Mouse (Mus musculus) heart, embryonic 11.5 days (tissue): ENCODE data around the gene Kctd17. TPM values are rescaled to one million over a fixed set of nuclear protein-coding genes. Genes with fewer than 3 reads are reported as not detected.
A peak's percentile ranks its signal among the peaks of the same experiment; 100 is the strongest.

Experiments used
- ATAC-seq: fragments of 200-750 bp; cut with Nextera tagmentation; replicated peaks from 2 replicates; pipeline ENCODE4 v1.8.0; 2017; ENCODE audit warnings: moderate library complexity; ENCODE audit not compliant: insufficient number of reproducible peaks, low FRiP score, low TSS enrichment
- H3K27ac ChIP-seq: fragments of 300-500 bp; sonication (generic); 2 replicates; pipeline ENCODE4 v1.5.1; 2014; ENCODE audit warnings: mild to moderate bottlenecking, low read depth, low read length
- H3K27me3 ChIP-seq: fragments of 300-500 bp; sonication (generic); 2 replicates; pipeline ENCODE4 v1.6.1; 2014; ENCODE audit warnings: mild to moderate bottlenecking, low read length, mixed read lengths; ENCODE audit not compliant: control insufficient read depth, insufficient read depth
- H3K36me3 ChIP-seq: fragments of 300-500 bp; sonication (generic); 2 replicates; pipeline ENCODE4 v1.6.1; 2014; ENCODE audit warnings: mild to moderate bottlenecking, low read length, moderate library complexity, mixed read lengths; ENCODE audit not compliant: control insufficient read depth, insufficient read depth
- H3K4me1 ChIP-seq: fragments of 300-500 bp; sonication (generic); 2 replicates; pipeline ENCODE4 v1.6.1; 2014; ENCODE audit warnings: low read length; ENCODE audit not compliant: control insufficient read depth, insufficient read depth
- H3K4me2 ChIP-seq: fragments of 300-500 bp; sonication (generic); 2 replicates; pipeline ENCODE4 v1.6.1; 2014; ENCODE audit warnings: mild to moderate bottlenecking, moderate library complexity
- H3K4me3 ChIP-seq: fragments of 300-500 bp; sonication (generic); 2 replicates; pipeline ENCODE4 v1.5.1; 2014; ENCODE audit warnings: low read depth, low read length
- H3K9ac ChIP-seq: fragments of 300-500 bp; sonication (generic); 2 replicates; pipeline ENCODE4 v1.6.1; 2014; ENCODE audit warnings: mild to moderate bottlenecking, low read depth, low read length, moderate library complexity
- H3K9me3 ChIP-seq: fragments of 300-500 bp; sonication (generic); replicated peaks from 2 replicates; pipeline ENCODE4 v1.6.1; 2016; ENCODE audit warnings: low read length; ENCODE audit not compliant: control insufficient read depth
- WGBS: fragments of 180-500 bp; shearing (Covaris S2); extraction: QIAGEN DNeasy Blood & Tissue Kit; methylation state at CpG from one replicate; pipeline ENCODE4 v1.1.7; 2014; ENCODE audit not compliant: insufficient replicate concordance; 5-methylcytosine and 5-hydroxymethylcytosine counted together
- polyA plus RNA-seq: library from polyadenylated mRNA; unstranded; fragments of >200 nt; fragmentation: Nextera tagmentation; extraction: Ambion mirVana; gene quantifications from 2 replicates; pipeline ENCODE4 v1.2.1, GENCODE M21; 2014

Gene Kctd17
- polyA plus RNA-seq = 16.8 and 21.3 TPM in 2 replicates

DNA sequence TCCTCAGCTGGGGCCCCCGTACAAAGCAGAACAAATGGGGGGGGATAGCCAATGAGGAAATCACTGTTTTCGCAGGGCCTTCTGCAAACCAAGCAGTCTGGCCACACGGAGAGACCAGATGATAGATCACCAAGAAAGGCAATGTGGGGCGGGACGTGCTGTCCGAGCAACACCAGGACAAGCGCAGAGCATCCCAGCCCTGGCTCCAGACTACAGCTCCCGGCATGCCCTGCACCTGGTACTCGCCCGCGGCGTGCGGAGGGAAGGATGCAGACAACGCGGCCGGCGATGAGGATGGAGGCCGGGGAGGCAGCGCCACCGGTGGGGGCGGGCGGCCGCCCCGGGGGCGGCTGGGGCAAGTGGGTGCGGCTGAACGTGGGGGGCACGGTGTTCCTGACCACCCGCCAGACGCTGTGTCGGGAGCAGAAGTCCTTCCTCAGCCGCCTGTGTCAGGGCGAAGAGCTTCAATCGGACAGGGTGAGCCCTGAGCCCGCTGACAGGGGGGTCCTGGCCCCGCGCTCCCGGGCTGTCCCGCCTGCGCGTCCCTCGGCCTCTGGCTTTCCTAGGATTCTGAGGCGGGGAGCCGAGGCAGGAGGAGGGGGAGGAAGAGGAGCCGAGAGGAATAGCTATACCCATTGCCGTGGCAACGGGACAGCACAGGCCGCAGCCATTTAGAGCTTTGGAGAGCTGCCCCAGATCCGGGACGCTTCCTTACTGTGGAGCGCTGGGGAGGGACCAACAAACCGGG is at the start of gene Kctd17:
Gene Kctd17 (plus strand): TSS at position 174 of the 748 bp plus-strand sequence.
- no peak within 1 kb of the TSS for H3K27ac ChIP-seq

DNA sequence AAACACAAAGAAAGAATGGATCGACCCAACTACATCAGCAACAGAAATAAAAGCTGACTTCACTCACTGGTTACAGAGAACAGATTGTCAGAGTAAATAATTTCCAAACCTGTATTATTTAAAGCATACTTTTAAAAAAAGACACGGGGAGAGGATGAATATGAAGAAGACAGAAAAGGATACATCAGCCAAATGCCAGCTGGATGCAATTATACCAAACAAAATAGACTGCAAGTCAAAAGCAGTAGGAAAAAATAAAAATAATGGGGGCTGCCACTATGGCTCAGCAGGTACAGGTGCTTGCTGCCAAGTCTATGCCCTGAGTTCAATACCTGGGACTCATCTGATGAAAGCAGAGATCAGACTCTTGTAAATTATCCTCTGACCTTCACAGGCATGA is 48.2 kb upstream of the Kctd17 start:
- Histone ChIP-seq H3K27ac (no peak overlapping the region), H3K27me3 (peaks cover 2% of the 10 kb centered on the region; the same call in 1 of the 2 replicates), H3K4me2 (no peak overlapping the region), H3K36me3 (no peaks in the 10 kb centered on the region), H3K9ac (no peak overlapping the region), H3K4me3 (no peak overlapping the region), H3K9me3 (no peaks in the 10 kb centered on the region), H3K4me1 (no peaks in the 10 kb centered on the region)
- no peak for ATAC-seq
- 79% methylated on average over 2 of the region's 2 CpGs for WGBS

More for the DNA sequence above, at the start of gene Kctd17:
- H3K36me3 ChIP-seq = no peaks in the 10 kb centered on the region
- H3K4me2 ChIP-seq = peak within 1 kb of the TSS; percentile 91
- peak; percentile 76; the same call in 1 of the 2 replicates for ATAC-seq
- H3K9me3 ChIP-seq = no peaks in the 10 kb centered on the region
- H3K27me3 ChIP-seq = peaks cover 11% of the 10 kb centered on the region
- peak within 1 kb of the TSS; percentile 72 for H3K4me3 ChIP-seq
- H3K4me1 ChIP-seq = peaks cover 7% of the 10 kb centered on the region; the same call in 1 of the 2 replicates
- 1% methylated on average over 52 of the region's 52 CpGs for WGBS
- H3K9ac ChIP-seq = peak within 1 kb of the TSS; percentile 73

DNA sequence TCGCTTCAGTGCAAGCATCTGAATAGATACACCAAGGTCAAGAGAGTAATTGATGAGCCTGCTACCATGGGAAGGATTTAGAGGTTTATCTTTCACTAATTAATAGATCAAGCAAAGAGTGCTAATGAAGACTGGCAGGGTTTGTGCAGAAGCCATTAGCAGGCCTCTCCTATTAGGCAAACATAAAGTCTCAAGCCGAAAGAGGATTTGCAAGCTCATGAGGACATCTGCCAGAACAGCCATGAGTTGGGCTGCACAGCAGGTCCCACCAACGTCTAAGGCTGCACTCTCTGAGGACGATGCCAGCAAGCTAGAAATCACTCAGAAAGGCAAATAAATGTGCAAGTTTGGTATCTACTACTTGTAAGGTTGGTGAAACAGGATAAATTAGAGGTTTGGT is 47.6 kb upstream of the Kctd17 start:
- H3K4me1 ChIP-seq = no peaks in the 10 kb centered on the region
- H3K9ac ChIP-seq = no peak overlapping the region
- H3K27ac ChIP-seq = no peak overlapping the region
- 62% methylated on average over 4 of the region's 4 CpGs for WGBS
- no peak overlapping the region for H3K4me2 ChIP-seq
- no peaks in the 10 kb centered on the region for H3K9me3 ChIP-seq
- no peaks in the 10 kb centered on the region for H3K36me3 ChIP-seq
- no peak for ATAC-seq
- peaks cover 2% of the 10 kb centered on the region; the same call in 1 of the 2 replicates for H3K27me3 ChIP-seq
- no peak overlapping the region for H3K4me3 ChIP-seq

DNA sequence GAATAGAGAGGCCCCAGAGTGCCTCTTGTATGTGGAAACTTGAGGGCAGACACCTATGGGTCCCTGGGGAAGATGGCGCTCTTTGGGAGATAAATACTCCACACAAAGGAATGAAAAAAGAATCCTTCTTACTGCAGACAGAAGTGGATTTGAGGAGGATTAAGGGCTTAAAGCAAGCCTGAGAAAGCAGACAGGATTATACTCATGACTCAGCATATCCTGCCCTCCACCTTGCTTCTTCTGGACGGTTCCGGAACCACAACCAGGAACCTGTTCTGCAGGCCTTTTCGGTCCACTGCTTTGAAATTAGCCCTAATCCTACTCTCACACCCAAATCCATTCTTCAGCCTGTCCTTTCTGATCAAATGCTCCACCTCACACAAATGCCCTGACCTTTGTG is 46.2 kb upstream of the Kctd17 start:
- no peaks in the 10 kb centered on the region for H3K9me3 ChIP-seq
- no peak for ATAC-seq
- H3K36me3 ChIP-seq = no peaks in the 10 kb centered on the region
- WGBS = 85% methylated on average over 4 of the region's 4 CpGs
- no peak overlapping the region for H3K4me2 ChIP-seq
- H3K27me3 ChIP-seq = peaks cover 2% of the 10 kb centered on the region; the same call in 1 of the 2 replicates
- H3K9ac ChIP-seq = no peak overlapping the region
- no peak overlapping the region for H3K27ac ChIP-seq
- no peak overlapping the region for H3K4me3 ChIP-seq
- H3K4me1 ChIP-seq = no peaks in the 10 kb centered on the region

DNA sequence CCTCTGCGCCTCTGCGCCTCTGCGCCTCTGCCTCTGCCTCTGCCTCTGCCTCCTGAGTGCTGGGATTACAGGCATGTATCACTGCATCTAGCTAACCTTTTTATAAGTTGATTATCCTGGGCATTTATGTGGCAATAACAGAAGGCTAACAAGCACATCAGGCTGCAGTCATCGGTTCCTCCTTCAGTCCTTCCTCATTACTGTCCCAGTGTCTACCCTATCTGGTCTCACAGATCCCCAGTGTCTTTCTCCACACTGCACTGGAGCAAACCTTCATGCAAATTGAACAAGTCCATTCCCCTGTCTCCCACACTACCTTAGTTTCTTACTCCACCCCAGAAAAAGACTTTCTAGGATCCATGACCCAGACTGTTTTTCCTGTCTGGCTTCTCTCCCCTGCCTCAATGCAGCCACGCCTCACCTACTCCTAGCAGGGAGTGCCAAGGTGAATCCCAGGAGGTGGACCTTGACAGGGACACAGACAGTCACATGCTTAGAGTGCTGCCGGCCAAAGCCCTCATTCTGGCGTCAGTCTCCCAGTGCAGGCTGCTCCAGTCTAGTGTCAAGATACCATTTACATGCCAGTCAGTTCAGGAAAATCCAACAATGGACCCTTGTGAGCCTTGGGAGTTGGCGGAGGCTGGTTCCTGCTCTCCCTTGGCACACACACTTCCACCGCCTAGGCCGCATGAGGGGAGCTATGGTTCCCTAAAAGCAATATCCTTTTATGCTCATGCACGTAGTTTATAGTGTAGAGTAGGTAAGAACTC is 44.7 kb upstream of the Kctd17 start:
- no peak for ATAC-seq
- WGBS = 80% methylated on average over 11 of the region's 11 CpGs
- H3K9ac ChIP-seq = no peak overlapping the region
- H3K4me3 ChIP-seq = no peak overlapping the region
- no peaks in the 10 kb centered on the region for H3K9me3 ChIP-seq
- H3K4me2 ChIP-seq = no peak overlapping the region
- peaks cover 3% of the 10 kb centered on the region; the same call in 1 of the 2 replicates for H3K27me3 ChIP-seq
- no peaks in the 10 kb centered on the region for H3K36me3 ChIP-seq
- no peak overlapping the region for H3K27ac ChIP-seq
- no peaks in the 10 kb centered on the region for H3K4me1 ChIP-seq

DNA sequence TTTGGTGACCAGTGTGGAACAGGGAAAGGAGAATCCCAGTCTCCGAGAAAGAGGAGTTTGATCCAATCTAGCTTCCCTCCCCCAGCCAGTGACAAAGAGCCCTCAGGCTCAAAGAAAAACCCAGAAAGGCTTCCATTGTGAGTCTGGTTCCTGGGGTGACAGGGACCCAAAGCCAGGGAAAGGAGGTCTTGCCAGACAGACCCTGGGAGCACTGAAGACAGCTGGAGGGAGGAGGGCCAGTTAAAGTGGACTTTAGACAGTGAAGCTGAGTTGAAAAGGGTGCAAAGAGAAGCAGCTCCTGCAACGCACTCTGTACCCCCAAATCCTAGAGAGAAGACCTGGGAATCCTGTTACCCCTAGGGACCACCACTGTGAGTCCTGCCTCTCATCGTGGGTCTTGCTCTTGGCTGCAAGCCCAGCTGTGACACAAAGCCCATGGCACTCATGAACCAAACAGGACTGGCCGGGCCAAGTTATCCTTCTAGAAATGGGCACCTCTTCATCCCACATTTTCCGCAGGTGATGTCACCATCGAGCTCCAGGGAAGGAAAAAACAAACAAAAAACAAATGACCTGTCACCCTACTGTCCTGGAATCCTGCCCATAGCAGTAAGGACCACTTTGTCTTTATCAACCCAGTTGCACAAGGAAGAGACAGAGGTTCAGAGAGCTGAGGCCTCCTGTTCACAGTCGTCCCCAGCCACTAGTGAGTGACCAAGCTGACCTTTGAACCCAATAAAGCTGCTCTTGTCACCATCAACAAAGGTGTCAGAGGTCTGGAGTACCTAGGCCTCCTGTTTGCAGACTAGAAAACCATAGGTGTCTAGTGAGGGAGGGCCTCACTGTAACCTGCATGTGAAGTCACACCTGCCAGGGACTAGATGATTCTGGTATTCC is 43.9 kb upstream of the Kctd17 start:
- Histone ChIP-seq H3K9me3 (no peaks in the 10 kb centered on the region), H3K4me3 (no peak overlapping the region), H3K36me3 (no peaks in the 10 kb centered on the region), H3K9ac (no peak overlapping the region), H3K27ac (no peak overlapping the region), H3K4me2 (no peak overlapping the region), H3K27me3 (peaks cover 5% of the 10 kb centered on the region; the same call in 1 of the 2 replicates), H3K4me1 (no peaks in the 10 kb centered on the region)
- ATAC-seq = no peak
- 63% methylated on average over 7 of the region's 7 CpGs for WGBS

DNA sequence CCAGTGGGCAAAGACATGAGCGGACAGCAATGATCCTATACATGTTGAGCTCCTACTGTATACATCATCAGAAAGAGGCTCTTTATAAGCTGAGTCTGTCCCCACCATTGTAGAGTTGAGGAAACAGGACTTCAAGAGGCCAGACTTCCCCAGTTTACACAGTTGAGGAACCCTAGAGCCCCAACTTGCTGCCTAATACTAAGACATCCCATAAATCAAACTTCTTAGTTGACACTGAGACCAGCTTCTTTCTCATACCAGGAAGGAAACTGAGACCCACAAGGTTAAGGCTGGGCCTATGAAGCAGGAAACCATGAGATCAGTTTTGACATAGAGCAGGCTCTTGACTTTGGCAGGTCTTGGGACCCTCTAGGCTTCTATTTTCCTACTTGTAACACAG is 42.8 kb upstream of the Kctd17 start:
- WGBS = 88% methylated on average over 1 of the region's 1 CpGs
- Histone ChIP-seq H3K4me3 (no peak overlapping the region), H3K9me3 (no peaks in the 10 kb centered on the region), H3K4me2 (no peak overlapping the region), H3K4me1 (no peaks in the 10 kb centered on the region), H3K27me3 (peaks cover 5% of the 10 kb centered on the region; the same call in 1 of the 2 replicates), H3K27ac (no peak overlapping the region), H3K36me3 (no peaks in the 10 kb centered on the region), H3K9ac (no peak overlapping the region)
- ATAC-seq = no peak

DNA sequence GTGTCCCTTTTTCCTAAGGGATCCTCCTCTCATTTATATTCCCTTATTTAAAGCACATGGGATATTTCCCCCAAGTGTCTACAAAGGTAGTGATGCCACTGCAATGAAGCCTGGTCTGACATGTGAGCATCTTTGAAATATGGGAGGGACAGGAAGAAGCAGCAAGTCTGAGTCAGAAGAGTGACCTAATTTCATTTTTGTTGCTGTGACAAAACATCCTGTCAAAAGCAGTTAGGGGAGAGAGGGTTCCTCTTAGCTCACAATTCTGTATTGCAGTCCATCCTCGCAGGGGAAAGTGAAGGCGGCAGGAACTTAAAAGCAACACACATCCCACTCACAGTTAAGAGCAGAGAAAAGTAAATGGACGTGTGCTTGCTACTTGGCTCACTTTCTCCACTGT is 37.5 kb upstream of the Kctd17 start:
- WGBS = 69% methylated on average over 3 of the region's 3 CpGs
- Histone ChIP-seq H3K27me3 (peaks cover 5% of the 10 kb centered on the region; the same call in 1 of the 2 replicates), H3K9ac (no peak overlapping the region)

More for the DNA sequence above, 37.5 kb upstream of the Kctd17 start:
- H3K4me3 ChIP-seq = no peak overlapping the region
- H3K9me3 ChIP-seq = no peaks in the 10 kb centered on the region
- H3K36me3 ChIP-seq = no peaks in the 10 kb centered on the region
- H3K4me2 ChIP-seq = no peak overlapping the region
- H3K27ac ChIP-seq = no peak overlapping the region
- no peaks in the 10 kb centered on the region for H3K4me1 ChIP-seq
- no peak for ATAC-seq
